Mouse (Mus musculus) heart, postnatal 0 days (tissue): ENCODE results near the gene Fscn3. TPM values are rescaled to one million over a fixed set of nuclear protein-coding genes. Genes with fewer than 3 reads are reported as not detected.

Source experiments
- ATAC-seq: fragments of 200-750 bp; cut with Nextera tagmentation; 2 replicates; pipeline ENCODE4 v1.8.0; 2017; ENCODE audit warnings: low read depth, moderate number of reproducible peaks, moderate library complexity; ENCODE audit not compliant: insufficient read depth
- DNase-seq: peaks from one replicate; pipeline ENCODE4 v3.0.0-alpha.2; 2016; ENCODE audit warnings: low spot score
- H3K27ac ChIP-seq: fragments of 300-500 bp; sonication (generic); 2 replicates; pipeline ENCODE4 v1.5.1; 2014; ENCODE audit warnings: low read depth, mild to moderate bottlenecking
- H3K27me3 ChIP-seq: fragments of 300-500 bp; sonication (generic); 2 replicates; pipeline ENCODE4 v1.6.1; 2014; ENCODE audit warnings: low read length, mixed read lengths; ENCODE audit not compliant: control insufficient read depth, insufficient read depth
- H3K36me3 ChIP-seq: fragments of 300-500 bp; sonication (generic); replicated peaks from 2 replicates; pipeline ENCODE4 v1.6.1; 2014; ENCODE audit warnings: low read length, mixed read lengths; ENCODE audit not compliant: control insufficient read depth, insufficient read depth
- H3K4me1 ChIP-seq: fragments of 300-500 bp; sonication (generic); 2 replicates; pipeline ENCODE4 v1.6.1; 2014; ENCODE audit warnings: antibody characterized with exemption; ENCODE audit not compliant: control insufficient read depth, insufficient read depth
- H3K4me2 ChIP-seq: fragments of 300-500 bp; sonication (generic); 2 replicates; pipeline ENCODE4 v1.6.1; 2014; ENCODE audit warnings: low read depth, mild to moderate bottlenecking, low read length, moderate library complexity
- H3K4me3 ChIP-seq: fragments of 300-500 bp; sonication (generic); 2 replicates; pipeline ENCODE4 v1.5.1; 2014; ENCODE audit warnings: low read depth, low read length
- H3K9ac ChIP-seq: fragments of 300-500 bp; sonication (generic); replicated peaks from 2 replicates; pipeline ENCODE4 v1.6.1; 2014; ENCODE audit warnings: low read depth, low read length, mixed read lengths
- H3K9me3 ChIP-seq: fragments of 300-500 bp; sonication (generic); replicated peaks from 2 replicates; pipeline ENCODE4 v1.6.1; 2016; ENCODE audit warnings: low read length; ENCODE audit not compliant: control insufficient read depth
- CTCF ChIP-seq: IDR thresholded peaks from 2 replicates; pipeline ENCODE4 v1.5.1; 2016; ENCODE audit warnings: antibody characterized with exemption, control low read depth, low read depth
- EP300 ChIP-seq: IDR thresholded peaks from 2 replicates; pipeline ENCODE4 v1.6.1; 2016; ENCODE audit warnings: antibody characterized with exemption, low read depth
- WGBS: fragments of 180-500 bp; shearing (Covaris S2); extraction: QIAGEN DNeasy Blood & Tissue Kit; methylation state at CpG from one replicate; pipeline ENCODE4 v1.1.7; 2014; 5-methylcytosine and 5-hydroxymethylcytosine counted together
- polyA plus RNA-seq: library from polyadenylated mRNA; unstranded; fragments of >200 nt; fragmentation: Nextera tagmentation; extraction: Ambion mirVana; gene quantifications from 2 replicates; pipeline ENCODE4 v1.2.1, GENCODE M21; 2015
- total RNA-seq: library from RNA; depleted of rRNA; stranded (reverse); fragments of >200 nt; gene quantifications from 2 replicates; pipeline ENCODE4 v1.2.3, GENCODE M21; 2014; ENCODE audit warnings: low replicate concordance

The Fscn3 gene
- total and polyA plus RNA-seq, 2 experiments from 2014 or later = not detected

GRCm38 (mm10) chr6:28470621-28471020 lies 43.0 kb downstream of the Fscn3 start:
- ATAC-seq = no peak
- no peak overlapping the region for H3K4me2 ChIP-seq
- no peaks in the 10 kb centered on the region for H3K27me3 ChIP-seq
- H3K4me1 ChIP-seq = no peaks in the 10 kb centered on the region
- WGBS = 74% methylated on average over 5 of the region's 5 CpGs
- H3K36me3 ChIP-seq = no peaks in the 10 kb centered on the region
- no peak for DNase-seq
- no peak overlapping the region for H3K9ac ChIP-seq
- no peak for TF ChIP-seq EP300
- TF ChIP-seq CTCF = no peak
- no peak overlapping the region for H3K4me3 ChIP-seq
- no peak overlapping the region for H3K27ac ChIP-seq
- no peaks in the 10 kb centered on the region for H3K9me3 ChIP-seq

GRCm38 (mm10) chr6:28471284-28472035 lies 43.9 kb downstream of the Fscn3 start:
- ATAC-seq (no peak), DNase-seq (no peak)
- Histone ChIP-seq H3K27ac (no peak overlapping the region), H3K36me3 (no peaks in the 10 kb centered on the region), H3K9ac (no peak overlapping the region), H3K4me1 (no peaks in the 10 kb centered on the region), H3K27me3 (no peaks in the 10 kb centered on the region), H3K9me3 (no peaks in the 10 kb centered on the region), H3K4me2 (no peak overlapping the region), H3K4me3 (no peak overlapping the region)
- WGBS = 82% methylated on average over 9 of the region's 9 CpGs
- TF ChIP-seq CTCF (no peak), EP300 (no peak)

GRCm38 (mm10) chr6:28474211-28474610 lies 46.6 kb downstream of the Fscn3 start:
- no peak overlapping the region for H3K4me3 ChIP-seq
- 80% methylated on average over 4 of the region's 4 CpGs for WGBS
- no peaks in the 10 kb centered on the region for H3K27me3 ChIP-seq
- H3K27ac ChIP-seq = no peak overlapping the region
- ATAC-seq (no peak), DNase-seq (no peak)
- TF ChIP-seq CTCF = no peak
- no peak for TF ChIP-seq EP300
- no peaks in the 10 kb centered on the region for H3K36me3 ChIP-seq
- no peaks in the 10 kb centered on the region for H3K9me3 ChIP-seq
- H3K4me1 ChIP-seq = peaks cover 3% of the 10 kb centered on the region; the same call in 1 of the 2 replicates
- no peak overlapping the region for H3K4me2 ChIP-seq
- no peak overlapping the region for H3K9ac ChIP-seq

- Histone ChIP-seq H3K9me3 (no peaks in the 10 kb centered on the region), H3K27me3 (no peaks in the 10 kb centered on the region), H3K4me1 (peaks cover 5% of the 10 kb centered on the region; the same call in 1 of the 2 replicates), H3K4me2 (no peak within 1 kb of the TSS), H3K36me3 (no peaks in the 10 kb centered on the region), H3K27ac (no peak within 1 kb of the TSS), H3K9ac (no peak within 1 kb of the TSS), H3K4me3 (no peak within 1 kb of the TSS)
- TF ChIP-seq CTCF (no peak), EP300 (no peak)
- DNase-seq = no peak
- ATAC-seq = no peak
- 72% methylated on average over 5 of the region's 5 CpGs for WGBS
Measured at GRCm38 (mm10) chr6:28474839-28475238, 47.2 kb downstream of the Fscn3 start, which contains the start of gene Snd1. TSS of gene Snd1 (plus strand) at chr6:28475139.

GRCm38 (mm10) chr6:28479865-28480751 lies 52.5 kb downstream of the Fscn3 start:
- H3K36me3 ChIP-seq = no peaks in the 10 kb centered on the region
- peak overlapping the region; percentile 92 for H3K27ac ChIP-seq
- peak overlapping the region; percentile 88 for H3K4me3 ChIP-seq
- ATAC-seq (peak; percentile 97), DNase-seq (peak; percentile 100)
- H3K4me2 ChIP-seq = peak overlapping the region; percentile 94
- TF ChIP-seq CTCF (0 out of 2 replicates have a peak, but pooled peaks have one; percentile 10), EP300 (peak; percentile 49; the same call in 1 of the 2 replicates)
- H3K4me1 ChIP-seq = peaks cover 46% of the 10 kb centered on the region
- H3K9ac ChIP-seq = peak overlapping the region; percentile 88
- WGBS = 0% methylated on average over 68 of the region's 68 CpGs
- no peaks in the 10 kb centered on the region for H3K27me3 ChIP-seq
- H3K9me3 ChIP-seq = no peaks in the 10 kb centered on the region
